In genomic region chr5:106801886-106802798, GRCm38 (mm10) we compare ENCODE assay signal across 1 mouse cellular context.
TF ChIP-seq lines count a peak whose summit lies in the region.

No protein-coding gene starts in this region.

TF ChIP-seq in CH12.LX, 34 proteins besides CTCF, POLR2A, EP300 and RAD21 (continued from another document):
- TF ChIP-seq CHD1 (IDR thresholded peaks at IDR 0.05; ENCODE audit: low read depth, low read length) (peak; percentile 45; the same call in 1 of the 2 replicates), CHD2 (IDR thresholded peaks at IDR 0.05; ENCODE audit: low read length) (no peak), MAX (IDR thresholded peaks at IDR 0.05; ENCODE audit: low read length) (no peak), NELFE (IDR thresholded peaks at IDR 0.05; ENCODE audit: low read depth, low read length) (no peak)
